Mouse (Mus musculus) forebrain, embryonic 15.5 days (tissue): ENCODE data around the gene Slc35e2. TPM values are rescaled to one million over a fixed set of nuclear protein-coding genes. Genes with fewer than 3 reads are reported as not detected.
"Not testable (repeated sequence)": the region's sequence is repeated elsewhere in the genome, so short reads cannot be mapped to it uniquely, and the experiment has no call there.

ENCODE experiments used
- ATAC-seq: fragments of 200-750 bp; cut with Nextera tagmentation; replicated peaks from 2 replicates; pipeline ENCODE4 v1.8.0; 2017; ENCODE audit warnings: mild to moderate bottlenecking, moderate TSS enrichment, moderate library complexity
- H3K27ac ChIP-seq: fragments of 300-500 bp; sonication (generic); replicated peaks from 2 replicates; pipeline ENCODE4 v1.5.1; 2015; ENCODE audit warnings: mild to moderate bottlenecking, inconsistent platforms
- H3K27me3 ChIP-seq: fragments of 300-500 bp; sonication (generic); 2 replicates; pipeline ENCODE4 v1.6.1; 2015; ENCODE audit warnings: inconsistent platforms
- H3K36me3 ChIP-seq: fragments of 300-500 bp; sonication (generic); 2 replicates; pipeline ENCODE4 v1.6.1; 2015; ENCODE audit warnings: mild to moderate bottlenecking, inconsistent platforms
- H3K4me1 ChIP-seq: fragments of 300-500 bp; sonication (generic); 2 replicates; pipeline ENCODE4 v1.6.1; 2015; ENCODE audit warnings: inconsistent platforms
- H3K4me2 ChIP-seq: fragments of 300-500 bp; sonication (generic); replicated peaks from 2 replicates; pipeline ENCODE4 v1.6.1; 2015; ENCODE audit warnings: mild to moderate bottlenecking, inconsistent platforms
- H3K4me3 ChIP-seq: fragments of 300-500 bp; sonication (generic); 2 replicates; pipeline ENCODE4 v1.5.1; 2015; ENCODE audit warnings: mild to moderate bottlenecking, inconsistent platforms
- H3K9ac ChIP-seq: fragments of 300-500 bp; sonication (generic); replicated peaks from 2 replicates; pipeline ENCODE4 v1.6.1; 2015; ENCODE audit warnings: mild to moderate bottlenecking, inconsistent platforms
- H3K9me3 ChIP-seq: fragments of 300-500 bp; sonication (generic); 2 replicates; pipeline ENCODE4 v1.6.1; 2016; ENCODE audit warnings: inconsistent platforms
- WGBS: fragments of 180-500 bp; shearing (Covaris S2); methylation state at CpG from one replicate; pipeline ENCODE4 v1.1.7; 2015; ENCODE audit warnings: mixed read lengths; 5-methylcytosine and 5-hydroxymethylcytosine counted together
- polyA plus RNA-seq: library from polyadenylated mRNA; unstranded; fragments of >200 nt; fragmentation: Nextera tagmentation; extraction: Ambion mirVana; gene quantifications from 2 replicates; pipeline ENCODE4 v1.2.1, GENCODE M21; 2015

Slc35e2 gene
- polyA plus RNA-seq, 1 experiment from 2014 or later, result 10.9 TPM

GRCm38 (mm10) chr4:155666903-155667302 is 65.7 kb downstream of the Slc35e2 start:
- ATAC-seq, result no peak
- H3K4me2 ChIP-seq, result no peak overlapping the region

GRCm38 (mm10) chr4:155668689-155669597 is 67.7 kb downstream of the Slc35e2 start, which contains the start of gene Mib2:
Mib2 (minus strand) TSS chr4:155669198.
- Histone ChIP-seq H3K27ac (peak within 1 kb of the TSS; percentile 78), H3K9ac (peak within 1 kb of the TSS; percentile 78), H3K27me3 (no peaks in the 10 kb centered on the region), H3K36me3 (peaks cover 6% of the 10 kb centered on the region; the same call in 1 of the 2 replicates), H3K4me3 (peak within 1 kb of the TSS; percentile 79), H3K9me3 (no peaks in the 10 kb centered on the region), H3K4me1 (peaks cover 13% of the 10 kb centered on the region), H3K4me2 (peak within 1 kb of the TSS; percentile 82)
- WGBS, result under 1% methylated on average over 73 of the region's 73 CpGs
- ATAC-seq, result peak; percentile 99

More at GRCm38 (mm10) chr4:155666903-155667302, 65.7 kb downstream of the Slc35e2 start:
- no peak overlapping the region for H3K9ac ChIP-seq
- H3K27ac ChIP-seq, result no peak overlapping the region
- no peaks in the 10 kb centered on the region for H3K9me3 ChIP-seq
- peaks cover 13% of the 10 kb centered on the region for H3K4me1 ChIP-seq
- H3K4me3 ChIP-seq, result no peak overlapping the region
- peaks cover 6% of the 10 kb centered on the region; the same call in 1 of the 2 replicates for H3K36me3 ChIP-seq
- no peaks in the 10 kb centered on the region for H3K27me3 ChIP-seq

GRCm38 (mm10) chr4:155669598-155670075 is 68.4 kb downstream of the Slc35e2 start:
- Histone ChIP-seq H3K4me2 (peak overlapping the region; percentile 82), H3K4me1 (peaks cover 13% of the 10 kb centered on the region), H3K36me3 (peaks cover 6% of the 10 kb centered on the region; the same call in 1 of the 2 replicates), H3K4me3 (peak overlapping the region; percentile 79), H3K9ac (peak overlapping the region; percentile 78; the same call in 1 of the 2 replicates), H3K27me3 (no peaks in the 10 kb centered on the region), H3K27ac (0 out of 2 replicates have a peak overlapping the region, but pooled peaks have one; percentile 78), H3K9me3 (no peaks in the 10 kb centered on the region)
- 2% methylated on average over 8 of the region's 8 CpGs for WGBS
- ATAC-seq, result peak; percentile 14; the same call in 1 of the 2 replicates

- not testable (repeated sequence) for H3K36me3 ChIP-seq, H3K27ac ChIP-seq, H3K4me2 ChIP-seq, H3K4me3 ChIP-seq, H3K9ac ChIP-seq, H3K27me3 ChIP-seq, ATAC-seq, H3K9me3 ChIP-seq
- H3K4me1 ChIP-seq, result peaks cover 13% of the 10 kb centered on the region
- 61% methylated on average over 4 of the region's 4 CpGs for WGBS
Measured at GRCm38 (mm10) chr4:155670236-155670635, 69.0 kb downstream of the Slc35e2 start.

- ATAC-seq, result no peak
- Histone ChIP-seq H3K27ac (no peak overlapping the region), H3K9me3 (no peaks in the 10 kb centered on the region), H3K36me3 (no peaks in the 10 kb centered on the region), H3K4me1 (peaks cover 13% of the 10 kb centered on the region), H3K9ac (no peak overlapping the region), H3K4me2 (no peak overlapping the region), H3K4me3 (no peak overlapping the region), H3K27me3 (no peaks in the 10 kb centered on the region)
- 55% methylated on average over 2 of the region's 2 CpGs for WGBS
Measured at GRCm38 (mm10) chr4:155672082-155672481, 70.9 kb downstream of the Slc35e2 start.

Other genes starting within 250 kb of the Slc35e2 start
- gene Prkcz, start 240.1 kb upstream of the Slc35e2 start, polyA plus RNA-seq, result 62.2 and 69.1 TPM in 2 replicates
- gene Gabrd, start 203.3 kb upstream of the Slc35e2 start, polyA plus RNA-seq, result 1.8 and 2.6 TPM in 2 replicates
- gene Cfap74, start 192.2 kb upstream of the Slc35e2 start, polyA plus RNA-seq, result 3.8 and 4.3 TPM in 2 replicates
- 0.19 TPM in 1 of 2 replicates, not detected in the other for gene Tmem52, start 132.3 kb upstream of the Slc35e2 start, polyA plus RNA-seq
- gene Gnb1, start 110.1 kb upstream of the Slc35e2 start, polyA plus RNA-seq, result 1,112 and 1,114 TPM in 2 replicates
- gene Nadk, start 39.0 kb upstream of the Slc35e2 start, polyA plus RNA-seq, result 109 and 110 TPM in 2 replicates
- gene Cdk11b, start 23.4 kb downstream of the Slc35e2 start, polyA plus RNA-seq, result 60.8 and 63.5 TPM in 2 replicates
- gene Gm10563, start 44.0 kb downstream of the Slc35e2 start, polyA plus RNA-seq, result not detected in 2 replicates
- 2.3 and 2.6 TPM in 2 replicates for gene Mmp23, start 52.0 kb downstream of the Slc35e2 start, polyA plus RNA-seq
- 51.6 and 52.1 TPM in 2 replicates for gene Mib2, start 67.8 kb downstream of the Slc35e2 start, polyA plus RNA-seq
- 8.2 and 10.9 TPM in 2 replicates for gene Fndc10, start 92.9 kb downstream of the Slc35e2 start, polyA plus RNA-seq
- gene Ssu72, start 103.4 kb downstream of the Slc35e2 start, polyA plus RNA-seq, result 144 and 146 TPM in 2 replicates
- gene Tmem240, start 133.4 kb downstream of the Slc35e2 start, polyA plus RNA-seq, result 10.4 TPM in 2 replicates
- 91.0 TPM in 2 replicates for gene Atad3a, start 159.7 kb downstream of the Slc35e2 start, polyA plus RNA-seq
- 21.8 and 22.6 TPM in 2 replicates for gene Vwa1, start 173.3 kb downstream of the Slc35e2 start, polyA plus RNA-seq
- gene Tmem88b, start 184.5 kb downstream of the Slc35e2 start, polyA plus RNA-seq, result 0.29 and 0.60 TPM in 2 replicates
- gene Ankrd65, start 189.0 kb downstream of the Slc35e2 start, polyA plus RNA-seq, result not detected in 2 replicates
- 228 and 244 TPM in 2 replicates for gene Mrpl20, start 201.5 kb downstream of the Slc35e2 start, polyA plus RNA-seq
- gene Ccnl2, start 211.1 kb downstream of the Slc35e2 start, polyA plus RNA-seq, result 172 and 173 TPM in 2 replicates
- gene Aurkaip1, start 229.9 kb downstream of the Slc35e2 start, polyA plus RNA-seq, result 127 and 130 TPM in 2 replicates
- 15.0 and 19.0 TPM in 2 replicates for gene Mxra8, start 238.3 kb downstream of the Slc35e2 start, polyA plus RNA-seq
- gene Dvl1, start 246.0 kb downstream of the Slc35e2 start, polyA plus RNA-seq, result 10.6 and 23.1 TPM in 2 replicates